Mouse (Mus musculus): ENCODE measurements around the gene Nbea.

DNA sequence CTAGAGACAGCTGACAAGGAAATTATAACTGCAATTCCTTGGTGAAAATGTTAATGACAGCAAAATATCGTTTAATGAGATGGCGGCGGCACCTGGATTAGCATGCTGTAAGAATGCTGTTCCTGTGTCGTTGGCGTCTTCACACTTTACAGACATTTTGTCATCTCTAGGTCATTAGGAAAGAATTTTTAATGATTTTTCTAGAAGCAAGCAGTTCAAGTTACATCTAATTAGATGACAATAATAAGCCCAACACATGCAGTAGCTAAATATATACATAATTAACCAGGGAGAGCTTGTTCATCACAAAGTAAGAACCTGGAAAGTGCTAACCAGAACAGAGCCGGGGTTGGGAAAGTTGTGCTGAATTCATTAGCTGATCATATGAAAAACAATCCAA lies 469.2 kb downstream of the Nbea start:
- no peak for TF ChIP-seq CTCF (IDR thresholded peaks at IDR 0.05; ENCODE audit: control insufficient read depth, insufficient read depth, insufficient read length)
- TF ChIP-seq MYOG (IDR thresholded peaks at IDR 0.05; ENCODE audit: control insufficient read depth, extremely low read depth, insufficient read length) = no peak
- TF ChIP-seq MAX (IDR thresholded peaks at IDR 0.05) = no peak
- TF ChIP-seq CEBPB (IDR thresholded peaks at IDR 0.05; ENCODE audit: low read depth) = no peak
